Mouse (Mus musculus) skeletal muscle tissue, adult 2 months (tissue): ENCODE measurements around the gene Cdh1.
A peak's percentile ranks its signal among the peaks of the same experiment; 100 is the strongest.
"Not testable (repeated sequence)": the region's sequence is repeated elsewhere in the genome, so short reads cannot be mapped to it uniquely, and the experiment has no call there.

Source experiments
- DNase-seq: peaks from one replicate; pipeline ENCODE4 v3.0.0-alpha.2; 2012; ENCODE audit warnings: low read depth, low spot score

Cdh1 gene

GRCm38 (mm10) chr8:106592458-106592857, 10.7 kb upstream of the Cdh1 start:
- DNase-seq: no peak

DNA sequence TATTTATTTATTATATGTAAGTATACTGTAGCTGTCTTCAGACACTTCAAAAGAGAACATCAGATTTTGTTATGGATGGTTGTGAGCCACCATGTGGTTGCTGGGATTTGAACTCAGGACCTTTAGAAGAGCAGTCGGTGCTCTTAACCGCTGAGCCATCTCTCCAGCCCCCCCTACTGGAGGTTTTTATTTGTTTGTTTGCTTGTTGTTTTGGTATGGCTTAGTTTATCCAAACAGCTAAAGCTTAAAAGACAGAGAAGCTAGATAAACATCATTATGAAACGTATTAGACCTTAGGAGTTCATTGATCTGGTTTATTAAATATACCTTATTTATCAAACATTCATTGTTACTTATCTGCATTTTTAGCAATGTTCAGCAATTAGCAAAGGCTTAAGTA, 7.5 kb upstream of the Cdh1 start:
- DNase-seq: not testable (repeated sequence)

DNA sequence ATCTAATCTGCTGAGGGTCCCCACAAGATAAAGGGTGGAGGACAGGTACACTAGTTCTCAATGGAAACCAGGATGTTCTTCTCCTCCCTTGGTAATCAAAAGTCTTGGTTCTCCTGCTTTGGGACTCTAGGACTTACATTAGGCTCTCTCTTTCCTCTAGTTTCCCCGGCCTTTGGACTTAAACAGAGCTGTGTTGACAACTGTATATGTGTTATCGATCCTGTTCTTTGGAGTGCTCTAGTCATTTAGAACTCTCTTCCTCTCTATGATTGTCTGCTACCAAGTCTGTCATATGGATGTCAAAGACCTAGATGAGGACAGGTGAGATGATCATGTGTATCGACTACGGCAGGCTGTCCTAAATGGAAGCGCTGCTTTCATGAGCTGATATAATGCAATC, 6.1 kb upstream of the Cdh1 start:
- no peak for DNase-seq

DNA sequence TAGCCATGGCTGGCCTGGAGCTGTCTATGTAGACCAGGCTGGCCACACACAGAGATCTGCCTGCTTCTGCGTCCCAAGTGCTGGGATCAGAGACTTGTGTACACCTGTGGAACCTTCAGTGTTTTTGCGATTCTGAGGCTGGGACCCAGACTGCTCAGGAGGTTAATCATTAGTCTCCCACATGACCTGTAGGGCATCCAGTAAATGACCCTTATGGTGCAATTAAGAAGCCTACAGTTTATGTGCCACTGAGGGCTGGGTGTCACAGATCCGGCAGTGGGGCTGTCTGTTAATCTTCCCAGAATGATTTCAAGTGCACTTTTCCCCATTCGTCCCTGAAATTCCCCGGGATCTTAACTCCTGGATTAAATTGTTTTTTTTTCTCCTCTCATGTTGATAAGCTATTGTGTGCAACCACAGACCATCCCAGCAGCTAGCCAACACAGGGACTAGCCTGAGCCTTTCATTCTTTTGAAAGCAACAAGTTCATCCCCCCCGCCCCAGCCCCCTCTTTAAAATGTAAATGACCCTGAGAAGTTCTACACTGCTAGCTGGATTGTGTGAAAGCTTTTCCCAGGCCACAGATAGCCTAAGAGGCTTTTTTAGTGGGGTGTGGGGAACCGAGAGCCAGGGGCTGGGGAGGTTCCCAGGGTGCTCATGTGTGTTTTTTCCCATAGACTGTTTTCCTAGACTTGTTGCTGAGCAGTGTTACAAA, 3.7 kb upstream of the Cdh1 start:
- DNase-seq: no peak

DNA sequence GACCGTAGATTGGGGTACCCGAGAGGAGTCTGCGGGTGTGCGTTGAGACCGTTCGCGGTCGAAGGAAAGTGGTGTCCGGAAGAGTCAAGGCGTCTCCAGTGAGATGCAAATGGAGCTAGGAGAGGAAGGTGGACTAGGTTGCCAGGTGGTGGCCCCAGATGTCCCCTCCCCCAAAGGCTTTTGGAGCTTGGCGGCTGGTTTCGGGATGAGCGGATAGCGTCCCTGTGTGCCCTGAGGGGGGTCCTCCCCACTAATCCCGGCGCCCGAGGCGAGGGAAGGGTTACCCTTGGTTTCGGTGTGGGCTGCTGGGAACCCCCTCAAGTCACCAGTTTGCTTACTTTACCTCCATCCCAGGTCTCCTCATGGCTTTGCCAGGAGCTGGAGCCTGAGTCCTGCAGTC, 782 bp downstream of the Cdh1 start:
- no peak for DNase-seq

DNA sequence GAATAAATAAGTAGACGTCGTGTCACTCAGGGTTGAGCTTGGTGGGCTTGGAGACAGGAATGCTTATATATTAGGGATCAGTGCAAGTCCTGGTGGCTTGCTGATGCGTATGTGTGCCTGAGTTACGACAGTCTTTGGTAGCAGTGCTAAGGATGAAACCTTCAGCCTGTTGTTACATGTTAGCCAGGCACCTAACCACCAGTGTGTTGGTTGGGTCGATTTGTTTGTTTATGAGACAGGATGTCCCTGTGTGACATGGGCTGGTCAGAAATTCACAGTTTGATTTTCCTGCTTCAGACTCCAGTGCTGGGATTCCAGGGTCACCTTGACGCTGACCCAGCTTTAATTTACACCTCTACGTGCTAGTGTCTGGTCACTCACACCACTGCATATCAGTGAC, 2.5 kb downstream of the Cdh1 start:
- DNase-seq: no peak

DNA sequence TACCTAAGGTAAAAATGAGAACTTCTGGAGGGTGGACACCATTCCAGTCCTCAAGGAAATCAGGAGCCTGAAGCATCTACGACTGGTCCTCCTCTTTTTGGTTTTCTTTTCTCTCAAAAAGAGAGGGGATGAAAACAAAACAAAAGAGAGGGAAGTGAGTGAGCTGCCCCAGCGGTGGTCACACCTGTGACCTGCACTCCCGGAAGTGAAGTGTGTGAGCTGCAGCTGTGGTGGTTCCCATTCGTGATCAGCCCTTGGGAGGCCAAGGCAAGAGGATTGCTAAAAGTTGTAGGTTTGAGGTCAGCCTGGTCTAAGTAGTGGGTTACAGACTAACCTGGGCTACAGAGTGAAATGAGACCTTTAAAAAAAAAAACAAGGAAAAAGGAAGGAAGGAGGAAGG, 3.0 kb downstream of the Cdh1 start:
- DNase-seq: no peak

- no peak for DNase-seq
These were observed 3.5 kb downstream of the Cdh1 start for GRCm38 (mm10) chr8:106606601-106607145.

DNA sequence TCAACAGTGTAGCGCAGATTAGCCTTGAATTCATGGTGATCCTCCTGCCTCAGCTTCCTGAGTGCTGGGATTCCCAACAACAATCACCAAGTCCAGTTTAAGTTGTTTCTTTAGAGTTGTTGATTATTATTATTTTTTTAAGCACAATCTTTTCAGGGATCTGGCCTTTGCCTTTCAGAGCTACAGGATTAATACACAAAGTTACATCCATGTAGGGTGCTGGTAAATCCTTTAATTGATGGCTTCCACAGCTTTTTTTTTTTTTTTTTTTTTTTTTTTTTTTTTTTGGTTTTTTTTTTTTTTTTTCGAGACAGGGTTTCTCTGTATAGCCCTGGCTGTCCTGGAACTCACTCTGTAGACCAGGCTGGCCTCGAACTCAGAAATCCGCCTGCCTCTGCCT, 4.6 kb downstream of the Cdh1 start:
- DNase-seq: not testable (repeated sequence)

DNA sequence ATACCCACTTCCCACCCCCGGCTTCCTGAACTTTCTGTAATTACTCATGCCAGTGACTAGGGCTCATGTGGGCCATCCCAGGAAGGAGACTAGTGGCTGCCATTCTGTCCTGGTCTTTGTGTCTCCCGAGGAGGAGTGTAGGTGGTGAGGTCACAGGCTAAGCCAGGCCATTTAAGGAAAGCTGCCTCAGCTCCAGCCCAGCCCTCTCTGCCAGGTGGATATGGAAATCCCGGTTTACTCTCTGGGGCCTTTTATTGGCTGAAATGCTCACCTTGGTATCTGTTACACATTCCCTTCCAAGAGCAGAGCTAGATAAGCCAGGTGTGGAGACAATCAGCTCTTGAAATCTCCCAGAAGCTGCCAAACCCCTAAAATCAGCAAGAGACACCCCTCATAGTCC, 5.3 kb downstream of the Cdh1 start:
- no peak for DNase-seq

DNA sequence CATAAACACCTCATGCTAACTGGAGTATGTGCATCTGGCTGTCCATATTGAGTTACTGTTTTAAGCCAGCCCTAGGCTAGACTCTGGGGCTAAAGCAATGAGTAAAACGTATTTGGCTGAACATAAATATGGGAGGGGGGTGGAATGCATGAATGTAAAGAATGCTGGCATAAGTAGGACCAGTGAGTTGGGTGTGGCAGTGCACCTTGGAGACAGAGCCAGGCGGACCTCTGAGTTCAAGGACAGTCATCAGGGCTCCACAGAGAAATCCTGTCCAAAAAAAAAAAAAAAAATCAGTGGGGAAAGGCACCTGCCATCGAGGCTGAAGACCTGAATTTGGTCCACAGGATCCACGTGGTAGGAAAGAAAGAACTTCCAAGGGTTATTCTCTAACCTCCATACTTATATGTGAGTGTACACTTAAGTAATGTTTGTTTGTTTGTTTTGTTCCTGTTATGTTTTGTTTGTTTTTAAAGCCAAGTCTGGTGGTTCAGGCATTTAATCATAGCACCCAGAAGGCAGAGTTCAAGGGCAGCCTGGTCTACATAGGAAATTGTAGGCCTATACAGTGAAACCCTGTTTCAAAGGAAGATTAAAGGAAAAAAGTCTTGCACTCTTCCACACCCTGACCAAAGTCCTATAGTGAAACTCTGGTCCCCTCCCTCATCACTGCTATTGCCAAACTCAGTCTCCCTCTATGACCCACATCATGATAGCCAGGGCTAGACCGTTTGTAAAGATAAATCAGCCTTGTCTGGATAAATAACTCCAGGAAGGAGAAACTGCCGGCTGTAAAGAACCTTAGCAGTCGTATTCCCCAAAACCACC, 6.1 kb downstream of the Cdh1 start:
- no peak for DNase-seq

- no peak for DNase-seq
These were observed 7.9 kb downstream of the Cdh1 start for GRCm38 (mm10) chr8:106610958-106611640.

DNA sequence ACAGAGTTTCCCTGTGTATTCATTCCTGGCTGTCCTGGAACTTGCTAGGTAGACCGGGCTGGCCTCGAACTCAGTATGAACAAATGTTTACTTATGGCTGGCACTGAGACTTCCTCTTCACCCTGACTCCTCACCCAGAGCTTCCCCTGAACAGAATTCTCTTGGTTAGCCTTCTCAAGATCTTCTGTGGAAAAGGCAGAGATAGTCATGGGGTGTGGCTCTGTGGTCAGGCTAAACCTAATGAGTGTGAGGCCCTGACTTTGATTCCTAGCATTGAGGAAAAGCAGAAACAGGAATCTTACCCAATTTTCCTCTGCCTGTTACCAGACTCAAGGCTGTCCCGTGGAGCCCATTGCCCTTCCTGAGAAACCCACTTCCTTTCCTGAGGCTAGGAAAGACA, 8.9 kb downstream of the Cdh1 start:
- DNase-seq: no peak

DNA sequence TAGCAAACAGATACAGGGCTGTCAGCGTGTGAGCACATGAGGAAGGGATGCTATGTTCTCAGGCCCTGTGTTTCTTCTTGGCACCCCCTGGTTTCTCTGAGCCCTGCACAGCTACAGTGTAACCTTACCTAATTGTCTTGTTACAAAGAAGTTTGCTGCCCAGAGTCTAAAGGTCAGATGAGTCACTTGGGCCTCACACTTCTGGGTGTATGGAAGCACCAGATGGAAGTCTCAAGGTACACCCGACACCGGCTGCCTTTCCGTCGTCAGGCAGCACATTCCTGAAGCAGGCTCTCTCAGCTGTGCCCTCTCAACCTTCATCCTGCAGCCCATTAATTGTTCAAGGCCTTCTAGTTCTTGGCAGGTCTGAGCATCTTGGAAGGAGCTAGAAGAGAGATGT, 11.6 kb downstream of the Cdh1 start:
- no peak for DNase-seq

GRCm38 (mm10) chr8:106615661-106616299, 12.6 kb downstream of the Cdh1 start:
- DNase-seq: no peak

DNA sequence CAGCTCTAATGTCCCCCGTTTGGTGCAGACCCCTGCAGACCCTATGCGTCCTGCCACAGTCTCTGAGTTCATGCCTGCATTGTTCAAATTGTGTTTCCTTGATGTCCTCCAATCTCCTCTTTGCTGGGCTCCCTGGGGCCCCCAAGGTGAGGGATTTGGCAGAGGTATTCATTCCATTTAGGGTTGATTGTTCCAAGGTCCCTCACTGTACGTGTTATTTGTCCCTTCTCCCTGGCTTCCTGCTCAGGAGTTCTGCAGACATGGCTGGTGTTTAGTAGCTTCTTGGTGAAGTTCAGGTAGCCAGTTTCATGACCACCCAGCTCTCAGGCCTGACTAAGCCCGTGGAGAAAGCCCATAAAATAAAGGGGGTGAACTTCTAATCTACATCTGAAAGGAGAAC, 13.5 kb downstream of the Cdh1 start:
- DNase-seq: no peak

GRCm38 (mm10) chr8:106617196-106617595, 14.0 kb downstream of the Cdh1 start:
- DNase-seq: no peak

DNA sequence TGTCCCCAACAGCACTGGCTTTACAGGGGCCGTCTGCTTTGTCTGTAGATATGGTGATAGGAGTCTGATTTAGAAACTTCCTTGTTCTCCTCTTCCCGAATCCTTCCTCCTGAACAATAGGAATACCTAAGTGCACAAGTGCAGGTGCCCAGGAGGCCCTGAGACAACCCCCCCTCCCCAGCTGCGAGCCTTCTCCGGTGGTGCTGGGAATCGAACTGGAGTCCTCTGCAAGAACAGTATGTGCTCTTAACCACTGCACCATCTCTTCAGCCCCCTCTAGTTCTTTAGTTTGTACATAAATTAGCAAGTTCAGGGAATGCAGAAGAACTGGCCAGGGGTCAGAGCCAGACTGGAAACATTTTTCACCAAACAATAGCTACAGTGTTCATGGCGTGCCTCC, 14.7 kb downstream of the Cdh1 start:
- no peak for DNase-seq

GRCm38 (mm10) chr8:106618324-106618723, 15.2 kb downstream of the Cdh1 start:
- no peak for DNase-seq

- DNase-seq: peak; percentile 29
These were observed 16.5 kb downstream of the Cdh1 start for GRCm38 (mm10) chr8:106619549-106620245.

DNA sequence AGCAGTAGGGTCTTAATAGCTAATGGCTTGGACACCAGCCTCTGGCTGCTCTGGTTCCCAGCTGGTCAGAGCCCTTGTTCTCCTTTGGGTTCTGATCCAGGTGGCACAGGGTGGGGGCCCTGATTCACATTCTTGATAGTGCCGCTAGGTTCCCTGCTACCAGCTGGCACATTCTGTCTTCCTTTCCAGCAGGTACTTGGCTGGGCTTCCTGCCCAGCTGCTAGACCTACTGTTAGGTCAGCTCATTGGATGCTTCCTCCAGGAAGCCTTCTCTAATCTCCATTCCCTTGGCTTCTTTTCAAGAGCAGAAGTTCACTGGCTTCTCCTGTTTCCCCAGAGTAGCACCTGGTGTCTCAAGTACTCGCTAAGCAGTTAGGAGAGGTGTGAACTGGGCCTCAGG, 17.3 kb downstream of the Cdh1 start:
- no peak for DNase-seq
